Mouse (Mus musculus) kidney, postnatal 0 days (tissue): Measurements from ENCODE around the gene Copz1. TPM values are rescaled to one million over a fixed set of nuclear protein-coding genes. Genes with fewer than 3 reads are reported as not detected.

Source experiments
- ATAC-seq: fragments of 200-750 bp; cut with Nextera tagmentation; replicated peaks from 2 replicates; pipeline ENCODE4 v1.8.0; 2017; ENCODE audit warnings: low read depth, moderate number of reproducible peaks, moderate TSS enrichment, moderate library complexity; ENCODE audit not compliant: low FRiP score
- DNase-seq: peaks from one replicate; pipeline ENCODE4 v3.0.0-alpha.2; 2016; ENCODE audit warnings: low spot score
- H3K27ac ChIP-seq: fragments of 300-500 bp; sonication (generic); 2 replicates; pipeline ENCODE4 v1.5.1; 2014; ENCODE audit warnings: mild to moderate bottlenecking
- H3K27me3 ChIP-seq: fragments of 300-500 bp; sonication (generic); 2 replicates; pipeline ENCODE4 v1.6.1; 2014; ENCODE audit warnings: low read length, mixed read lengths; ENCODE audit not compliant: insufficient read depth
- H3K36me3 ChIP-seq: fragments of 300-500 bp; sonication (generic); 2 replicates; pipeline ENCODE4 v1.6.1; 2014; ENCODE audit warnings: low read length, mixed read lengths; ENCODE audit not compliant: insufficient read depth
- H3K4me1 ChIP-seq: fragments of 300-500 bp; sonication (generic); replicated peaks from 2 replicates; pipeline ENCODE4 v1.6.1; 2014; ENCODE audit warnings: antibody characterized with exemption, low read length, mixed read lengths; ENCODE audit not compliant: insufficient read depth
- H3K4me2 ChIP-seq: fragments of 300-500 bp; sonication (generic); 2 replicates; pipeline ENCODE4 v1.6.1; 2014; ENCODE audit warnings: mild to moderate bottlenecking, low read length, moderate library complexity, mixed read lengths
- H3K4me3 ChIP-seq: fragments of 300-500 bp; sonication (generic); replicated peaks from 2 replicates; pipeline ENCODE4 v1.5.1; 2014; ENCODE audit warnings: low read depth, low read length
- H3K9ac ChIP-seq: fragments of 300-500 bp; sonication (generic); 2 replicates; pipeline ENCODE4 v1.6.1; 2014; ENCODE audit warnings: low read depth, low read length
- H3K9me3 ChIP-seq: fragments of 300-500 bp; sonication (generic); replicated peaks from 2 replicates; pipeline ENCODE4 v1.6.1; 2016; ENCODE audit warnings: low read length, inconsistent platforms, mixed read lengths
- CTCF ChIP-seq: IDR thresholded peaks from 2 replicates; pipeline ENCODE4 v1.5.1; 2016; ENCODE audit warnings: antibody characterized with exemption, low read depth, mild to moderate bottlenecking, moderate library complexity
- WGBS: fragments of 180-500 bp; shearing (Covaris S2); extraction: QIAGEN DNeasy Blood & Tissue Kit; methylation state at CpG from one replicate; pipeline ENCODE4 v1.1.7; 2014; 5-methylcytosine and 5-hydroxymethylcytosine counted together
- polyA plus RNA-seq: library from polyadenylated mRNA; unstranded; fragments of >200 nt; fragmentation: Nextera tagmentation; extraction: Ambion mirVana; gene quantifications from 2 replicates; pipeline ENCODE4 v1.2.1, GENCODE M21; 2015

Copz1 gene
- polyA plus RNA-seq, 1 experiment from 2014 or later = 237 TPM

GRCm38 (mm10) chr15:103250195-103250740 is 22.2 kb upstream of the Copz1 start:
- DNase-seq (peak; percentile 67), ATAC-seq (peak; percentile 44)
- no peak overlapping the region for H3K4me2 ChIP-seq
- peaks cover 33% of the 10 kb centered on the region for H3K36me3 ChIP-seq
- 0 out of 2 replicates have a peak, but pooled peaks cover 7% of the 10 kb centered on the region for H3K4me1 ChIP-seq
- no peak overlapping the region for H3K9ac ChIP-seq
- WGBS = 30% methylated on average over 2 of the region's 2 CpGs
- no peak overlapping the region for H3K27ac ChIP-seq
- H3K4me3 ChIP-seq = no peak overlapping the region
- TF ChIP-seq CTCF = peak; percentile 93
- no peaks in the 10 kb centered on the region for H3K9me3 ChIP-seq
- H3K27me3 ChIP-seq = no peaks in the 10 kb centered on the region

GRCm38 (mm10) chr15:103251595-103251994 is 20.9 kb upstream of the Copz1 start:
- WGBS = 63% methylated on average over 1 of the region's 1 CpGs
- Histone ChIP-seq H3K9me3 (no peaks in the 10 kb centered on the region), H3K36me3 (peaks cover 23% of the 10 kb centered on the region), H3K27me3 (no peaks in the 10 kb centered on the region), H3K4me1 (0 out of 2 replicates have a peak, but pooled peaks cover 8% of the 10 kb centered on the region), H3K27ac (no peak overlapping the region), H3K9ac (no peak overlapping the region), H3K4me2 (no peak overlapping the region), H3K4me3 (no peak overlapping the region)
- ATAC-seq (no peak), DNase-seq (no peak)
- no peak for TF ChIP-seq CTCF

- H3K4me2 ChIP-seq = no peak overlapping the region
- DNase-seq = no peak
- 82% methylated on average over 3 of the region's 3 CpGs for WGBS
These were observed 19.9 kb upstream of the Copz1 start for GRCm38 (mm10) chr15:103252660-103253059.

GRCm38 (mm10) chr15:103253352-103253751 is 19.2 kb upstream of the Copz1 start:
- no peak for TF ChIP-seq CTCF
- H3K9me3 ChIP-seq = no peaks in the 10 kb centered on the region
- DNase-seq (no peak), ATAC-seq (no peak)
- no peaks in the 10 kb centered on the region for H3K27me3 ChIP-seq
- H3K36me3 ChIP-seq = peaks cover 5% of the 10 kb centered on the region; the same call in 1 of the 2 replicates
- H3K9ac ChIP-seq = no peak overlapping the region
- H3K4me3 ChIP-seq = no peak overlapping the region
- H3K27ac ChIP-seq = no peak overlapping the region
- H3K4me1 ChIP-seq = peaks cover 11% of the 10 kb centered on the region
- H3K4me2 ChIP-seq = no peak overlapping the region
- 92% methylated on average over 1 of the region's 1 CpGs for WGBS

More at GRCm38 (mm10) chr15:103252660-103253059, 19.9 kb upstream of the Copz1 start:
- no peak for TF ChIP-seq CTCF
- 0 out of 2 replicates have a peak, but pooled peaks cover 8% of the 10 kb centered on the region for H3K4me1 ChIP-seq
- H3K27me3 ChIP-seq = no peaks in the 10 kb centered on the region
- no peaks in the 10 kb centered on the region for H3K9me3 ChIP-seq
- H3K9ac ChIP-seq = no peak overlapping the region
- no peak overlapping the region for H3K4me3 ChIP-seq
- ATAC-seq = no peak
- peaks cover 12% of the 10 kb centered on the region; the same call in 1 of the 2 replicates for H3K36me3 ChIP-seq
- H3K27ac ChIP-seq = no peak overlapping the region

- H3K4me3 ChIP-seq = peak overlapping the region; percentile 42
- TF ChIP-seq CTCF = peak; percentile 36; the same call in 1 of the 2 replicates
- peaks cover 17% of the 10 kb centered on the region for H3K4me1 ChIP-seq
- ATAC-seq (peak; percentile 65), DNase-seq (peak; percentile 82)
- H3K36me3 ChIP-seq = no peaks in the 10 kb centered on the region
- H3K27me3 ChIP-seq = no peaks in the 10 kb centered on the region
- peak overlapping the region; percentile 90 for H3K4me2 ChIP-seq
- 0% methylated on average over 25 of the region's 25 CpGs for WGBS
- peak overlapping the region; percentile 1; the same call in 1 of the 2 replicates for H3K27ac ChIP-seq
- peak overlapping the region; percentile 71 for H3K9ac ChIP-seq
- H3K9me3 ChIP-seq = no peaks in the 10 kb centered on the region
These were observed 17.3 kb upstream of the Copz1 start for GRCm38 (mm10) chr15:103255169-103255568.

GRCm38 (mm10) chr15:103256210-103256986 is 16.1 kb upstream of the Copz1 start:
- H3K4me1 ChIP-seq = peaks cover 17% of the 10 kb centered on the region
- no peak overlapping the region for H3K4me3 ChIP-seq
- no peak overlapping the region for H3K4me2 ChIP-seq
- H3K36me3 ChIP-seq = no peaks in the 10 kb centered on the region
- no peaks in the 10 kb centered on the region for H3K9me3 ChIP-seq
- ATAC-seq (no peak), DNase-seq (no peak)
- 86% methylated on average over 6 of the region's 6 CpGs for WGBS
- no peak for TF ChIP-seq CTCF
- H3K9ac ChIP-seq = no peak overlapping the region
- no peak overlapping the region for H3K27ac ChIP-seq
- no peaks in the 10 kb centered on the region for H3K27me3 ChIP-seq
